Mouse (Mus musculus): ENCODE measurements around the gene Smco2. TPM values are rescaled to one million over a fixed set of nuclear protein-coding genes. Genes with fewer than 3 reads are reported as not detected.
A peak's percentile ranks its signal among the peaks of the same experiment; 100 is the strongest.

Gene Smco2
- polyA plus RNA-seq, 1 experiment: not detected

DNA sequence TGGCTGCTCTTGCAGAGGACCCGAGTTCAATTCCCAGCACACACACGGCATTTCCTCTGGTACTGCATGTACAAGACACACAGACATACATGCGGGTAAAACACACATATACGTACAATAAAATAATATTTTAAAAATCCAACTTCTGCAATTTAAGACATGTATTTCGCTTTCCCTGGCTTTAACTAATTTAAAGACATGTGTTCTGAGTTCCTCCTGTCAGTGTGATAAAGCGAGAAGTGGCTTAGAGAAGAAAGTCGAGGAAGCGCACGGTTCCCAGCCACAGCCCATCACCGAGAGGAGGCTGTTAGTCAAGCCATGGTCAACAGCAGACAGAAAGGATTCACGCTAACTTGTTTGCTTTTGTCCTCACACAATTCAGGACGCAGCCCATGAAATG, 18.6 kb upstream of the Smco2 start:
- Histone ChIP-seq H3K27me3 (ENCODE audit: control insufficient read depth, insufficient read depth, low read length) (no peaks in the 10 kb centered on the region), H3K4me1 (ENCODE audit: control insufficient read depth, insufficient read depth, insufficient read length) (no peaks in the 10 kb centered on the region), H3K4me3 (ENCODE audit: extremely low read depth, insufficient read depth, insufficient read length) (no peak overlapping the region), H3K36me3 (ENCODE audit: control insufficient read depth, insufficient read depth, low read length) (no peaks in the 10 kb centered on the region), H3K27ac (ENCODE audit: insufficient read depth, low read length) (no peak overlapping the region)
- DNase-seq (ENCODE audit: low read depth in 1 of 2, low spot score in 2 of 2): no peak
- WGBS: 85% methylated on average over 12 of the region's 12 CpGs
- TF ChIP-seq POLR2A (IDR thresholded peaks at IDR 0.05; ENCODE audit: low read depth, low read length) (no peak), CTCF (IDR thresholded peaks at IDR 0.05; ENCODE audit: extremely low read depth, insufficient read depth, insufficient read length, insufficient replicate concordance) (no peak)

DNA sequence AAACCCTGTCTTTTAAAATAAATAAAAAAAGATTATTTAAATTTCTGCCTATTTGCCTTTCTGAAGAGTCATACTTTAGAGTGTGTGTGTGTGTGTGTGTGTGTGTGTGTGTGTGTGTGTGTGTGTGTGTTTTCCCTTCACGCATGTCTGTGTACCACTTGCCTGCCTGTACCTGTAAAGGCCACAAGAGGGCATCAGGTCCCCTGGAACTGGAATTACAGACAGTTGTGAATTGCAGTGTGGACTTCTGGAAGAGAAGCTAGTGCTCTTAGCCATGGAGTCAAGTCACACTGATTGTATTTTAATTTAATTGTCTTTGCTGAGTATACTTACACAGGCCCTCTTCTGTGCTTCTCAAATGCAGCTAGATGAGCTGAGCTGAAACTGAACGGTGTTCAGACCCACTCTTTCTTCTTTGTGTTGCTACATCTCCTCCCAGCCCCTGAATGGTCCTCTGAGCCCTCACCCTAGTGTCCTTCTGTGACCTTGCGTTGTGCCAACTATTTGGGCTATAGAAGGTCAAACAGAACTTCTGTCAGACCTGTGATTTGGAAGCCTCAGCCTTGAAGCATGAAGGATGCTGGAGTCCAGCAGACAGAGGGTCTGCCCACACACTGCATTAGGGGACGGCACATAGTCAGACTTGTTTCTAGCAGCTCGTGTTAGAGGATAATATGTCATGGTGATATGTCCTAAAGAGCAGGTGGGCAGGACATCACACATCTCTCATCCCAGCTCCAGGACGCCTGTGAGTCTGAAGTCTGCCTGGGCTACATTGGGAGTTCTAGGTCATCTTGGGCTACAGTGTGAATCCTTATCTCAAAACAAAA, 16.2 kb upstream of the Smco2 start:
- TF ChIP-seq POLR2A (IDR thresholded peaks at IDR 0.05; ENCODE audit: low read depth, low read length) (no peak), CTCF (IDR thresholded peaks at IDR 0.05; ENCODE audit: extremely low read depth, insufficient read depth, insufficient read length, insufficient replicate concordance) (peak; percentile 34; the same call in 1 of the 2 replicates)
- no peak overlapping the region for H3K27ac ChIP-seq (ENCODE audit: insufficient read depth, low read length)
- WGBS: 71% methylated on average over 6 of the region's 6 CpGs

DNA sequence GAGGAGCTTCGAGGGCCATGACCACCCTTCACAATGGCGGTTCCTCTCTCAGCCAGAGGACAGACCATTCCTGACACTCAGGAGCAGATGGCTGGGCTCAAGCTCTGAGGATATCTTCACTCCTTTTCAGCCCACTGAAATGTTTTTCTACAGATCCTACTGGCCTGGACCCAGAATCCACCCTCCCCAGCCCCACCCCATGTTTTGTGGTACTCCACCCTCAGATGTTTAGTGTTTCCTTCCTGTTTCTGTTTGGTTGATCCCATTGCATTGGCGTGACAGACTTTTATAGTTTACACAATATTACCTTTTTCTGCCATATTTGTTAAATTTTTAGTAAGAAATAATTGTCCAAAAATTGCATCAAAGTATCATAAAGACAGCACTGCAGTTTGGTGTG, 15.6 kb upstream of the Smco2 start:
- no peak overlapping the region for H3K27ac ChIP-seq (ENCODE audit: insufficient read depth, low read length)
- WGBS: 66% methylated on average over 3 of the region's 3 CpGs
- H3K4me1 ChIP-seq (ENCODE audit: control insufficient read depth, insufficient read depth, insufficient read length): no peaks in the 10 kb centered on the region
- no peaks in the 10 kb centered on the region for H3K36me3 ChIP-seq (ENCODE audit: control insufficient read depth, insufficient read depth, low read length)
- TF ChIP-seq CTCF (IDR thresholded peaks at IDR 0.05; ENCODE audit: extremely low read depth, insufficient read depth, insufficient read length, insufficient replicate concordance) (no peak), POLR2A (IDR thresholded peaks at IDR 0.05; ENCODE audit: low read depth, low read length) (no peak)
- DNase-seq (ENCODE audit: low read depth in 1 of 2, low spot score in 2 of 2): no peak
- H3K27me3 ChIP-seq (ENCODE audit: control insufficient read depth, insufficient read depth, low read length): no peaks in the 10 kb centered on the region
- H3K4me3 ChIP-seq (ENCODE audit: extremely low read depth, insufficient read depth, insufficient read length): no peak overlapping the region

More for the DNA sequence above, 16.2 kb upstream of the Smco2 start:
- H3K27me3 ChIP-seq (ENCODE audit: control insufficient read depth, insufficient read depth, low read length): no peaks in the 10 kb centered on the region
- H3K4me1 ChIP-seq (ENCODE audit: control insufficient read depth, insufficient read depth, insufficient read length): no peaks in the 10 kb centered on the region
- H3K36me3 ChIP-seq (ENCODE audit: control insufficient read depth, insufficient read depth, low read length): no peaks in the 10 kb centered on the region
- no peak overlapping the region for H3K4me3 ChIP-seq (ENCODE audit: extremely low read depth, insufficient read depth, insufficient read length)
- peak in 1 of 2 experiments; percentile 9 for DNase-seq (ENCODE audit: low read depth in 1 of 2, low spot score in 2 of 2)

- no peaks in the 10 kb centered on the region for H3K4me1 ChIP-seq (ENCODE audit: control insufficient read depth, insufficient read depth, insufficient read length)
- no peak overlapping the region for H3K4me3 ChIP-seq (ENCODE audit: extremely low read depth, insufficient read depth, insufficient read length)
- no peaks in the 10 kb centered on the region for H3K27me3 ChIP-seq (ENCODE audit: control insufficient read depth, insufficient read depth, low read length)
- DNase-seq (ENCODE audit: low read depth in 1 of 2, low spot score in 2 of 2): no peak
- WGBS: 57% methylated on average over 4 of the region's 4 CpGs
- TF ChIP-seq CTCF (IDR thresholded peaks at IDR 0.05; ENCODE audit: extremely low read depth, insufficient read depth, insufficient read length, insufficient replicate concordance) (no peak), POLR2A (IDR thresholded peaks at IDR 0.05; ENCODE audit: low read depth, low read length) (no peak)
- H3K36me3 ChIP-seq (ENCODE audit: control insufficient read depth, insufficient read depth, low read length): no peaks in the 10 kb centered on the region
- H3K27ac ChIP-seq (ENCODE audit: insufficient read depth, low read length): no peak overlapping the region
Measured at GRCm38 (mm10) chr6:146835784-146836183, 14.1 kb upstream of the Smco2 start.

DNA sequence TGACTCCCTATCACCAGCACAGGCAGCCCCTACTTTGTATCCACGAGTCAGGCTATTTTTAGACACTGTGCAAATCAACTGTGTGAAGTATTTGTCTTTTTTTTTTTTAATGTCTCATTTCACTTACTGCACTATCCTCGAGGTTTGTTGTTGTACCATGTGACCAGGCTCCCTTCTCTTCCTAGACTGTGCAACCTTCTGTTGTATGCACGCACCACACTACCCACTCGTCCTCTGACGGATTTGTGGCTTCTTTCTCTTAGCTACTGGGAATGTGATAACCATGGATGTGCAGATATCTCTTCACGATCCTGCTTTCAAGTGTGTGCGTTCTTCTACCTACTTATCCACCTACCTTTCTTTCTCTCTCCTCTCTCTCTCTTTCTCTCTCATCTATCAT, 12.6 kb upstream of the Smco2 start:
- H3K4me3 ChIP-seq (ENCODE audit: extremely low read depth, insufficient read depth, insufficient read length): no peak overlapping the region
- no peaks in the 10 kb centered on the region for H3K27me3 ChIP-seq (ENCODE audit: control insufficient read depth, insufficient read depth, low read length)
- TF ChIP-seq POLR2A (IDR thresholded peaks at IDR 0.05; ENCODE audit: low read depth, low read length) (no peak), CTCF (IDR thresholded peaks at IDR 0.05; ENCODE audit: extremely low read depth, insufficient read depth, insufficient read length, insufficient replicate concordance) (no peak)
- no peak overlapping the region for H3K27ac ChIP-seq (ENCODE audit: insufficient read depth, low read length)
- DNase-seq (ENCODE audit: low read depth in 1 of 2, low spot score in 2 of 2): no peak
- no peaks in the 10 kb centered on the region for H3K4me1 ChIP-seq (ENCODE audit: control insufficient read depth, insufficient read depth, insufficient read length)
- WGBS: 69% methylated on average over 7 of the region's 7 CpGs
- no peaks in the 10 kb centered on the region for H3K36me3 ChIP-seq (ENCODE audit: control insufficient read depth, insufficient read depth, low read length)

DNA sequence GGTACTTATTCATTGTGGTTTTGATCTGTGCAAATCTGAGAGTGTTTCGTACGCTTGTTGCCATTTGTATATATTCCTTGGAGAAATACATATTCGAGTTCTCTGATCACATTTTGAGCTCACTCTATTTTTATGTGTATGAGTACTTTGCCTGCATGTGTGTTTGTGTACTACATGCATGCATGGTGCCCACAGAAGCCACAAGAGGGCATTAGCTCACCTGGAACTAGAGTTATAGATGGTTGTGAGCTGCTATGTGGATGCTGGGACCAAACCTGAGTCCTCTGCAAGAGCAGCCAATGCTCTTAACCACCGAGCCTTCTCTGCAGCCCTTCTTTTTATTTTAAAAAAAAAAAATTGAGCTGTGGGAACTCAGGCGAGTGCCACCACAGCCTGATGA, 11.5 kb upstream of the Smco2 start:
- TF ChIP-seq CTCF (IDR thresholded peaks at IDR 0.05; ENCODE audit: extremely low read depth, insufficient read depth, insufficient read length, insufficient replicate concordance) (no peak), POLR2A (IDR thresholded peaks at IDR 0.05; ENCODE audit: low read depth, low read length) (no peak)
- DNase-seq (ENCODE audit: low read depth in 1 of 2, low spot score in 2 of 2): no peak
- no peaks in the 10 kb centered on the region for H3K4me1 ChIP-seq (ENCODE audit: control insufficient read depth, insufficient read depth, insufficient read length)
- H3K4me3 ChIP-seq (ENCODE audit: extremely low read depth, insufficient read depth, insufficient read length): no peak overlapping the region
- H3K36me3 ChIP-seq (ENCODE audit: control insufficient read depth, insufficient read depth, low read length): no peaks in the 10 kb centered on the region
- no peak overlapping the region for H3K27ac ChIP-seq (ENCODE audit: insufficient read depth, low read length)
- no peaks in the 10 kb centered on the region for H3K27me3 ChIP-seq (ENCODE audit: control insufficient read depth, insufficient read depth, low read length)
- WGBS: 89% methylated on average over 5 of the region's 5 CpGs

DNA sequence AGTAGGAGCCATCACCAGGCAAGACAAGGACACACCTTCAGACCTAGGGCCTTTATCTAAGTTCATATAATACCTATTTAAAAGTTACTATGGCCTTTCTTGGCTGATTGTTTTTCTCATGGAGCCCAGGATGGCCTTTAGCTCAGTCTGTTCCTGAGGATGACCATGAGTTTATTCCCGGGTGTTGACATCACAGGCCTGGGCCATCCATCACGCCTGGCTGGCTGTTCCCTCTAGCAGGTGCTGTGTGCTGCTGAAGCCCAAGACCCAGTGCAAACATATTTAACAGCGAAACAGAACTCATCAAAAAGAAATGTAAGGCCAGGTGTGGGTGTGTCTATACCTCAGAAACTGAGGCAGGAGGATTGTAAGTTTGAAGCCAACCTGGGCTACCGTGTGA, 11.0 kb upstream of the Smco2 start:
- no peak for TF ChIP-seq CTCF (IDR thresholded peaks at IDR 0.05; ENCODE audit: extremely low read depth, insufficient read depth, insufficient read length, insufficient replicate concordance)
- no peak for TF ChIP-seq POLR2A (IDR thresholded peaks at IDR 0.05; ENCODE audit: low read depth, low read length)
- no peaks in the 10 kb centered on the region for H3K4me1 ChIP-seq (ENCODE audit: control insufficient read depth, insufficient read depth, insufficient read length)
- H3K36me3 ChIP-seq (ENCODE audit: control insufficient read depth, insufficient read depth, low read length): no peaks in the 10 kb centered on the region
- no peak for DNase-seq (ENCODE audit: low read depth in 1 of 2, low spot score in 2 of 2)
- 92% methylated on average over 4 of the region's 4 CpGs for WGBS
- H3K27me3 ChIP-seq (ENCODE audit: control insufficient read depth, insufficient read depth, low read length): no peaks in the 10 kb centered on the region
- no peak overlapping the region for H3K27ac ChIP-seq (ENCODE audit: insufficient read depth, low read length)
- no peak overlapping the region for H3K4me3 ChIP-seq (ENCODE audit: extremely low read depth, insufficient read depth, insufficient read length)

Measured in spleen, adult 2 months (tissue).